Mouse (Mus musculus): ENCODE measurements around the gene Fam71e2. TPM values are rescaled to one million over a fixed set of nuclear protein-coding genes. Genes with fewer than 3 reads are reported as not detected.

The Fam71e2 gene
- polyA plus RNA-seq, 1 experiment from 2014 or later, result not detected

- 83% methylated on average over 7 of the region's 7 CpGs for WGBS
- DNase-seq (ENCODE audit: low spot score, missing footprints), result no peak
- Histone ChIP-seq H3K4me1 (ENCODE audit: control insufficient read depth, insufficient read depth, low read length) (no peaks in the 10 kb centered on the region), H3K4me3 (ENCODE audit: low read depth, low read length) (no peak within 1 kb of the TSS), H3K9me3 (ENCODE audit: control insufficient read depth, low read length) (no peaks in the 10 kb centered on the region), H3K27ac (ENCODE audit: low read depth, low read length) (no peak within 1 kb of the TSS), H3K36me3 (ENCODE audit: control insufficient read depth, insufficient read depth, low read length) (no peaks in the 10 kb centered on the region), H3K4me2 (no peak within 1 kb of the TSS), H3K9ac (ENCODE audit: low read length) (no peak within 1 kb of the TSS), H3K27me3 (ENCODE audit: control insufficient read depth, insufficient read depth, low read length) (no peaks in the 10 kb centered on the region)
- no peak for ATAC-seq (ENCODE audit: low FRiP score)
These were observed 45.9 kb downstream of the Fam71e2 start, which contains the start of gene Tmem150b for GRCm38 (mm10) chr7:4725169-4725568. TSS of gene Tmem150b (minus strand) at chr7:4725249.

GRCm38 (mm10) chr7:4724359-4724758 is 46.7 kb downstream of the Fam71e2 start:
- Histone ChIP-seq H3K27me3 (ENCODE audit: control insufficient read depth, insufficient read depth, low read length) (no peaks in the 10 kb centered on the region), H3K4me2 (no peak overlapping the region), H3K9me3 (ENCODE audit: control insufficient read depth, low read length) (no peaks in the 10 kb centered on the region), H3K4me3 (ENCODE audit: low read depth, low read length) (no peak overlapping the region), H3K27ac (ENCODE audit: low read depth, low read length) (no peak overlapping the region), H3K36me3 (ENCODE audit: control insufficient read depth, insufficient read depth, low read length) (no peaks in the 10 kb centered on the region), H3K9ac (ENCODE audit: low read length) (no peak overlapping the region), H3K4me1 (ENCODE audit: control insufficient read depth, insufficient read depth, low read length) (no peaks in the 10 kb centered on the region)
- DNase-seq (ENCODE audit: low spot score, missing footprints) (no peak), ATAC-seq (ENCODE audit: low FRiP score) (no peak)
- WGBS, result 84% methylated on average over 3 of the region's 3 CpGs

GRCm38 (mm10) chr7:4723508-4723907 is 47.6 kb downstream of the Fam71e2 start:
- peak; percentile 59; the same call in 1 of the 2 replicates for ATAC-seq (ENCODE audit: low FRiP score)
- Histone ChIP-seq H3K9ac (ENCODE audit: low read length) (0 out of 2 replicates have a peak overlapping the region, but pooled peaks have one; percentile 24), H3K9me3 (ENCODE audit: control insufficient read depth, low read length) (no peaks in the 10 kb centered on the region), H3K27ac (ENCODE audit: low read depth, low read length) (no peak overlapping the region), H3K4me2 (peak overlapping the region; percentile 38), H3K27me3 (ENCODE audit: control insufficient read depth, insufficient read depth, low read length) (no peaks in the 10 kb centered on the region), H3K36me3 (ENCODE audit: control insufficient read depth, insufficient read depth, low read length) (no peaks in the 10 kb centered on the region), H3K4me1 (ENCODE audit: control insufficient read depth, insufficient read depth, low read length) (no peaks in the 10 kb centered on the region), H3K4me3 (ENCODE audit: low read depth, low read length) (peak overlapping the region; percentile 17; the same call in 1 of the 2 replicates)
- WGBS, result 41% methylated on average over 12 of the region's 12 CpGs
- DNase-seq (ENCODE audit: low spot score, missing footprints), result no peak

GRCm38 (mm10) chr7:4719276-4719675 is 51.8 kb downstream of the Fam71e2 start:
- H3K4me2 ChIP-seq, result no peak overlapping the region
- H3K9me3 ChIP-seq (ENCODE audit: control insufficient read depth, low read length), result no peaks in the 10 kb centered on the region
- H3K36me3 ChIP-seq (ENCODE audit: control insufficient read depth, insufficient read depth, low read length), result peaks cover 3% of the 10 kb centered on the region; the same call in 1 of the 2 replicates
- H3K4me3 ChIP-seq (ENCODE audit: low read depth, low read length), result no peak overlapping the region
- ATAC-seq (ENCODE audit: low FRiP score), result no peak
- no peak overlapping the region for H3K9ac ChIP-seq (ENCODE audit: low read length)
- no peaks in the 10 kb centered on the region for H3K27me3 ChIP-seq (ENCODE audit: control insufficient read depth, insufficient read depth, low read length)
- 94% methylated on average over 3 of the region's 3 CpGs for WGBS
- H3K4me1 ChIP-seq (ENCODE audit: control insufficient read depth, insufficient read depth, low read length), result no peaks in the 10 kb centered on the region
- H3K27ac ChIP-seq (ENCODE audit: low read depth, low read length), result no peak overlapping the region
- DNase-seq (ENCODE audit: low spot score, missing footprints), result no peak

GRCm38 (mm10) chr7:4716955-4717354 is 54.1 kb downstream of the Fam71e2 start:
- H3K4me2 ChIP-seq, result no peak overlapping the region
- H3K9ac ChIP-seq (ENCODE audit: low read length), result no peak overlapping the region
- no peaks in the 10 kb centered on the region for H3K27me3 ChIP-seq (ENCODE audit: control insufficient read depth, insufficient read depth, low read length)
- H3K36me3 ChIP-seq (ENCODE audit: control insufficient read depth, insufficient read depth, low read length), result peaks cover 14% of the 10 kb centered on the region
- ATAC-seq (ENCODE audit: low FRiP score) (no peak), DNase-seq (ENCODE audit: low spot score, missing footprints) (no peak)
- no peaks in the 10 kb centered on the region for H3K4me1 ChIP-seq (ENCODE audit: control insufficient read depth, insufficient read depth, low read length)
- WGBS, result 67% methylated on average over 6 of the region's 6 CpGs
- H3K27ac ChIP-seq (ENCODE audit: low read depth, low read length), result no peak overlapping the region
- H3K4me3 ChIP-seq (ENCODE audit: low read depth, low read length), result no peak overlapping the region
- no peaks in the 10 kb centered on the region for H3K9me3 ChIP-seq (ENCODE audit: control insufficient read depth, low read length)

GRCm38 (mm10) chr7:4712594-4712993 is 58.5 kb downstream of the Fam71e2 start:
- Histone ChIP-seq H3K27me3 (ENCODE audit: control insufficient read depth, insufficient read depth, low read length) (no peaks in the 10 kb centered on the region), H3K4me2 (no peak overlapping the region), H3K9me3 (ENCODE audit: control insufficient read depth, low read length) (no peaks in the 10 kb centered on the region), H3K36me3 (ENCODE audit: control insufficient read depth, insufficient read depth, low read length) (peaks cover 28% of the 10 kb centered on the region), H3K9ac (ENCODE audit: low read length) (no peak overlapping the region), H3K4me3 (ENCODE audit: low read depth, low read length) (no peak overlapping the region), H3K4me1 (ENCODE audit: control insufficient read depth, insufficient read depth, low read length) (no peaks in the 10 kb centered on the region), H3K27ac (ENCODE audit: low read depth, low read length) (no peak overlapping the region)
- DNase-seq (ENCODE audit: low spot score, missing footprints) (no peak), ATAC-seq (ENCODE audit: low FRiP score) (no peak)
- WGBS, result 84% methylated on average over 3 of the region's 3 CpGs

GRCm38 (mm10) chr7:4705098-4705497 is 66.0 kb downstream of the Fam71e2 start:
- ATAC-seq (ENCODE audit: low FRiP score) (no peak), DNase-seq (ENCODE audit: low spot score, missing footprints) (peak; percentile 94)
- Histone ChIP-seq H3K9ac (ENCODE audit: low read length) (no peak overlapping the region), H3K4me1 (ENCODE audit: control insufficient read depth, insufficient read depth, low read length) (peaks cover 3% of the 10 kb centered on the region; the same call in 1 of the 2 replicates), H3K9me3 (ENCODE audit: control insufficient read depth, low read length) (no peaks in the 10 kb centered on the region), H3K4me3 (ENCODE audit: low read depth, low read length) (no peak overlapping the region), H3K36me3 (ENCODE audit: control insufficient read depth, insufficient read depth, low read length) (peaks cover 23% of the 10 kb centered on the region), H3K27me3 (ENCODE audit: control insufficient read depth, insufficient read depth, low read length) (no peaks in the 10 kb centered on the region), H3K27ac (ENCODE audit: low read depth, low read length) (no peak overlapping the region; the same call in 1 of the 2 replicates), H3K4me2 (no peak overlapping the region)
- WGBS, result 38% methylated on average over 18 of the region's 18 CpGs

Other genes starting within 250 kb of the Fam71e2 start
- gene Tnni3, start 247.1 kb downstream of the Fam71e2 start, polyA plus RNA-seq (2014; fragmentation: Nextera tagmentation; extraction: Ambion mirVana), result 0.97 and 1.7 TPM in 2 replicates
- gene Dnaaf3, start 238.8 kb downstream of the Fam71e2 start, polyA plus RNA-seq (2014; fragmentation: Nextera tagmentation; extraction: Ambion mirVana), result 0.85 and 1.1 TPM in 2 replicates
- gene Syt5, start 223.8 kb downstream of the Fam71e2 start, polyA plus RNA-seq (2014; fragmentation: Nextera tagmentation; extraction: Ambion mirVana), result 10.4 and 10.5 TPM in 2 replicates
- not detected in 2 replicates for gene Ptprh, start 167.3 kb downstream of the Fam71e2 start, polyA plus RNA-seq (2014; fragmentation: Nextera tagmentation; extraction: Ambion mirVana)
- gene Tmem86b, start 139.9 kb downstream of the Fam71e2 start, polyA plus RNA-seq (2014; fragmentation: Nextera tagmentation; extraction: Ambion mirVana), result 2.4 and 3.6 TPM in 2 replicates
- 4.4 and 6.1 TPM in 2 replicates for gene Ppp6r1, start 112.3 kb downstream of the Fam71e2 start, polyA plus RNA-seq (2014; fragmentation: Nextera tagmentation; extraction: Ambion mirVana)
- gene Hspbp1, start 86.2 kb downstream of the Fam71e2 start, polyA plus RNA-seq (2014; fragmentation: Nextera tagmentation; extraction: Ambion mirVana), result 111 and 113 TPM in 2 replicates
- 2.3 and 3.2 TPM in 2 replicates for gene Brsk1, start 80.7 kb downstream of the Fam71e2 start, polyA plus RNA-seq (2014; fragmentation: Nextera tagmentation; extraction: Ambion mirVana)
- not detected in 2 replicates for gene Tmem150b, start 46.1 kb downstream of the Fam71e2 start, polyA plus RNA-seq (2014; fragmentation: Nextera tagmentation; extraction: Ambion mirVana)
- gene Kmt5c, start 31.2 kb downstream of the Fam71e2 start, polyA plus RNA-seq (2014; fragmentation: Nextera tagmentation; extraction: Ambion mirVana), result 65.4 and 71.5 TPM in 2 replicates
- gene Cox6b2, start 18.2 kb downstream of the Fam71e2 start, polyA plus RNA-seq (2014; fragmentation: Nextera tagmentation; extraction: Ambion mirVana), result 34.5 and 36.6 TPM in 2 replicates
- 0.07 TPM in 1 of 2 replicates, not detected in the other for gene Il11, start 11.6 kb upstream of the Fam71e2 start, polyA plus RNA-seq (2014; fragmentation: Nextera tagmentation; extraction: Ambion mirVana)
- gene Tmem190, start 11.6 kb upstream of the Fam71e2 start, polyA plus RNA-seq (2014; fragmentation: Nextera tagmentation; extraction: Ambion mirVana), result not detected in 2 replicates
- 1.3 and 1.4 TPM in 2 replicates for gene Tmem238, start 18.4 kb upstream of the Fam71e2 start, polyA plus RNA-seq (2014; fragmentation: Nextera tagmentation; extraction: Ambion mirVana)
- gene Rpl28, start 21.6 kb upstream of the Fam71e2 start, polyA plus RNA-seq (2014; fragmentation: Nextera tagmentation; extraction: Ambion mirVana), result 203 and 211 TPM in 2 replicates
- gene Ube2s, start 41.3 kb upstream of the Fam71e2 start, polyA plus RNA-seq (2014; fragmentation: Nextera tagmentation; extraction: Ambion mirVana), result 392 and 412 TPM in 2 replicates
- 1.9 and 2.4 TPM in 2 replicates for gene Shisa7, start 73.4 kb upstream of the Fam71e2 start, polyA plus RNA-seq (2014; fragmentation: Nextera tagmentation; extraction: Ambion mirVana)
- gene Isoc2b, start 99.0 kb upstream of the Fam71e2 start, polyA plus RNA-seq (2014; fragmentation: Nextera tagmentation; extraction: Ambion mirVana), result 2.6 and 4.6 TPM in 2 replicates
- gene Isoc2a, start 105.9 kb upstream of the Fam71e2 start, polyA plus RNA-seq (2014; fragmentation: Nextera tagmentation; extraction: Ambion mirVana), result 0.63 and 0.78 TPM in 2 replicates
- gene Gm36210, start 135.2 kb upstream of the Fam71e2 start, polyA plus RNA-seq (2014; fragmentation: Nextera tagmentation; extraction: Ambion mirVana), result 0.12 TPM in 1 of 2 replicates, not detected in the other
- gene Zfp628, start 143.9 kb upstream of the Fam71e2 start, polyA plus RNA-seq (2014; fragmentation: Nextera tagmentation; extraction: Ambion mirVana), result 3.5 and 3.8 TPM in 2 replicates
- 8.0 and 10.4 TPM in 2 replicates for gene Nat14, start 150.7 kb upstream of the Fam71e2 start, polyA plus RNA-seq (2014; fragmentation: Nextera tagmentation; extraction: Ambion mirVana)
- 1.0 and 1.6 TPM in 2 replicates for gene Ssc5d, start 154.5 kb upstream of the Fam71e2 start, polyA plus RNA-seq (2014; fragmentation: Nextera tagmentation; extraction: Ambion mirVana)
- gene Sbk2, start 193.1 kb upstream of the Fam71e2 start, polyA plus RNA-seq (2014; fragmentation: Nextera tagmentation; extraction: Ambion mirVana), result not detected in 2 replicates
- not detected in 2 replicates for gene Sbk3, start 199.9 kb upstream of the Fam71e2 start, polyA plus RNA-seq (2014; fragmentation: Nextera tagmentation; extraction: Ambion mirVana)
- gene Zfp579, start 224.9 kb upstream of the Fam71e2 start, polyA plus RNA-seq (2014; fragmentation: Nextera tagmentation; extraction: Ambion mirVana), result 41.1 and 41.7 TPM in 2 replicates
- 7.6 and 9.2 TPM in 2 replicates for gene Zfp524, start 243.1 kb upstream of the Fam71e2 start, polyA plus RNA-seq (2014; fragmentation: Nextera tagmentation; extraction: Ambion mirVana)
- 42.4 and 49.4 TPM in 2 replicates for gene Fiz1, start 243.4 kb upstream of the Fam71e2 start, polyA plus RNA-seq (2014; fragmentation: Nextera tagmentation; extraction: Ambion mirVana)
- 0.34 TPM in 1 of 2 replicates, not detected in the other for gene Gm44973, start 244.2 kb upstream of the Fam71e2 start, polyA plus RNA-seq (2014; fragmentation: Nextera tagmentation; extraction: Ambion mirVana)
- gene Zfp865, start 249.1 kb upstream of the Fam71e2 start, polyA plus RNA-seq (2014; fragmentation: Nextera tagmentation; extraction: Ambion mirVana), result 4.8 and 5.1 TPM in 2 replicates
- 4.0 and 5.0 TPM in 2 replicates for gene Ccdc106, start 249.3 kb upstream of the Fam71e2 start, polyA plus RNA-seq (2014; fragmentation: Nextera tagmentation; extraction: Ambion mirVana)

All from midbrain, embryonic 11.5 days (tissue).